Mouse (Mus musculus): ENCODE results near the gene Slc22a1. TPM values are rescaled to one million over a fixed set of nuclear protein-coding genes. Genes with fewer than 3 reads are reported as not detected.

Slc22a1 gene
- polyA plus RNA-seq (2015; fragmentation: Nextera tagmentation; extraction: Ambion mirVana), result 0.44 and 0.89 TPM in 2 replicates

GRCm38 (mm10) chr17:12675646-12676045, at the start of gene Slc22a1:
TSS of gene Slc22a1 (minus strand) at chr17:12675829.
- Histone ChIP-seq H3K4me1 (no peaks in the 10 kb centered on the region), H3K36me3 (0 out of 2 replicates have a peak, but pooled peaks cover 6% of the 10 kb centered on the region), H3K9me3 (replicated peaks) (no peaks in the 10 kb centered on the region), H3K4me2 (replicated peaks) (no peak within 1 kb of the TSS), H3K4me3 (replicated peaks) (no peak within 1 kb of the TSS), H3K27ac (replicated peaks) (no peak within 1 kb of the TSS), H3K27me3 (no peaks in the 10 kb centered on the region), H3K9ac (no peak within 1 kb of the TSS)
- 65% methylated on average over 7 of the region's 7 CpGs for WGBS
- ATAC-seq (ENCODE audit: insufficient number of reproducible peaks, low FRiP score, low TSS enrichment, low read depth), result no peak

GRCm38 (mm10) chr17:12724767-12725744, 49.4 kb upstream of the Slc22a1 start:
- H3K9ac ChIP-seq, result no peak overlapping the region
- no peak overlapping the region for H3K4me3 ChIP-seq (replicated peaks)
- peak overlapping the region; percentile 91 for H3K27ac ChIP-seq (replicated peaks)
- peak; percentile 84 for ATAC-seq (ENCODE audit: insufficient number of reproducible peaks, low FRiP score, low TSS enrichment, low read depth)
- no peak overlapping the region for H3K4me2 ChIP-seq (replicated peaks)
- no peaks in the 10 kb centered on the region for H3K27me3 ChIP-seq
- no peaks in the 10 kb centered on the region for H3K9me3 ChIP-seq (replicated peaks)
- peaks cover 53% of the 10 kb centered on the region for H3K4me1 ChIP-seq
- H3K36me3 ChIP-seq, result peaks cover 27% of the 10 kb centered on the region
- 21% methylated on average over 6 of the region's 6 CpGs for WGBS

- H3K27me3 ChIP-seq, result no peaks in the 10 kb centered on the region
- H3K36me3 ChIP-seq, result peaks cover 32% of the 10 kb centered on the region
- no peaks in the 10 kb centered on the region for H3K9me3 ChIP-seq (replicated peaks)
- no peak overlapping the region for H3K4me3 ChIP-seq (replicated peaks)
- no peak overlapping the region for H3K9ac ChIP-seq
- ATAC-seq (ENCODE audit: insufficient number of reproducible peaks, low FRiP score, low TSS enrichment, low read depth), result peak; percentile 58; the same call in 1 of the 2 replicates
- H3K27ac ChIP-seq (replicated peaks), result peak overlapping the region; percentile 91
- H3K4me1 ChIP-seq, result peaks cover 54% of the 10 kb centered on the region
- H3K4me2 ChIP-seq (replicated peaks), result no peak overlapping the region
- 75% methylated on average over 5 of the region's 5 CpGs for WGBS
Measured at GRCm38 (mm10) chr17:12723986-12724766, 48.5 kb upstream of the Slc22a1 start.

GRCm38 (mm10) chr17:12722622-12723021, 47.0 kb upstream of the Slc22a1 start:
- H3K4me1 ChIP-seq, result peaks cover 61% of the 10 kb centered on the region
- no peak overlapping the region for H3K9ac ChIP-seq
- no peaks in the 10 kb centered on the region for H3K27me3 ChIP-seq
- H3K27ac ChIP-seq (replicated peaks), result peak overlapping the region; percentile 82
- peaks cover 30% of the 10 kb centered on the region for H3K36me3 ChIP-seq
- H3K4me3 ChIP-seq (replicated peaks), result no peak overlapping the region
- no peak overlapping the region for H3K4me2 ChIP-seq (replicated peaks)
- H3K9me3 ChIP-seq (replicated peaks), result no peaks in the 10 kb centered on the region
- 36% methylated on average over 8 of the region's 8 CpGs for whole genome bisulfite sequencing
- ATAC-seq (ENCODE audit: insufficient number of reproducible peaks, low FRiP score, low TSS enrichment, low read depth), result peak; percentile 69

GRCm38 (mm10) chr17:12721118-12721886, 45.7 kb upstream of the Slc22a1 start:
- WGBS, result 77% methylated on average over 5 of the region's 5 CpGs
- H3K4me1 ChIP-seq, result peaks cover 58% of the 10 kb centered on the region
- H3K9me3 ChIP-seq (replicated peaks), result no peaks in the 10 kb centered on the region
- H3K9ac ChIP-seq, result no peak overlapping the region
- no peaks in the 10 kb centered on the region for H3K27me3 ChIP-seq
- H3K4me2 ChIP-seq (replicated peaks), result no peak overlapping the region
- no peak for ATAC-seq (ENCODE audit: insufficient number of reproducible peaks, low FRiP score, low TSS enrichment, low read depth)
- peaks cover 34% of the 10 kb centered on the region for H3K36me3 ChIP-seq
- 0 out of 2 replicates have a peak overlapping the region, but pooled peaks have one; percentile 28 for H3K27ac ChIP-seq (replicated peaks)
- H3K4me3 ChIP-seq (replicated peaks), result no peak overlapping the region

- WGBS, result 33% methylated on average over 7 of the region's 7 CpGs
Measured at GRCm38 (mm10) chr17:12718251-12718650, 42.6 kb upstream of the Slc22a1 start.

GRCm38 (mm10) chr17:12717445-12717844, 41.8 kb upstream of the Slc22a1 start:
- H3K4me3 ChIP-seq (replicated peaks), result no peak overlapping the region
- no peak overlapping the region for H3K9ac ChIP-seq
- peak overlapping the region; percentile 81 for H3K27ac ChIP-seq (replicated peaks)
- H3K4me2 ChIP-seq (replicated peaks), result no peak overlapping the region
- H3K36me3 ChIP-seq, result peaks cover 62% of the 10 kb centered on the region
- no peaks in the 10 kb centered on the region for H3K27me3 ChIP-seq
- no peak for ATAC-seq (ENCODE audit: insufficient number of reproducible peaks, low FRiP score, low TSS enrichment, low read depth)
- no peaks in the 10 kb centered on the region for H3K9me3 ChIP-seq (replicated peaks)
- 83% methylated on average over 4 of the region's 4 CpGs for WGBS
- H3K4me1 ChIP-seq, result peaks cover 38% of the 10 kb centered on the region

More at GRCm38 (mm10) chr17:12718251-12718650, 42.6 kb upstream of the Slc22a1 start:
- ATAC-seq (ENCODE audit: insufficient number of reproducible peaks, low FRiP score, low TSS enrichment, low read depth), result peak; percentile 68
- peaks cover 38% of the 10 kb centered on the region for H3K4me1 ChIP-seq
- peaks cover 62% of the 10 kb centered on the region for H3K36me3 ChIP-seq
- H3K27ac ChIP-seq (replicated peaks), result peak overlapping the region; percentile 81
- no peaks in the 10 kb centered on the region for H3K27me3 ChIP-seq
- H3K4me2 ChIP-seq (replicated peaks), result no peak overlapping the region
- H3K4me3 ChIP-seq (replicated peaks), result no peak overlapping the region
- no peaks in the 10 kb centered on the region for H3K9me3 ChIP-seq (replicated peaks)
- H3K9ac ChIP-seq, result no peak overlapping the region

GRCm38 (mm10) chr17:12715032-12715431, 39.4 kb upstream of the Slc22a1 start:
- no peak overlapping the region for H3K4me3 ChIP-seq (replicated peaks)
- H3K36me3 ChIP-seq, result peaks cover 66% of the 10 kb centered on the region
- no peak overlapping the region for H3K4me2 ChIP-seq (replicated peaks)
- 69% methylated on average over 1 of the region's 1 CpGs for WGBS
- no peak overlapping the region for H3K9ac ChIP-seq
- H3K27me3 ChIP-seq, result no peaks in the 10 kb centered on the region
- peaks cover 56% of the 10 kb centered on the region for H3K4me1 ChIP-seq
- no peak for ATAC-seq (ENCODE audit: insufficient number of reproducible peaks, low FRiP score, low TSS enrichment, low read depth)
- no peaks in the 10 kb centered on the region for H3K9me3 ChIP-seq (replicated peaks)
- H3K27ac ChIP-seq (replicated peaks), result no peak overlapping the region

- H3K36me3 ChIP-seq, result peaks cover 60% of the 10 kb centered on the region
- ATAC-seq (ENCODE audit: insufficient number of reproducible peaks, low FRiP score, low TSS enrichment, low read depth), result no peak
- no peak overlapping the region for H3K4me2 ChIP-seq (replicated peaks)
- H3K9ac ChIP-seq, result no peak overlapping the region
- no peaks in the 10 kb centered on the region for H3K27me3 ChIP-seq
- H3K4me3 ChIP-seq (replicated peaks), result no peak overlapping the region
- no peaks in the 10 kb centered on the region for H3K9me3 ChIP-seq (replicated peaks)
- 0 out of 2 replicates have a peak overlapping the region, but pooled peaks have one; percentile 28 for H3K27ac ChIP-seq (replicated peaks)
- peaks cover 54% of the 10 kb centered on the region for H3K4me1 ChIP-seq
- 68% methylated on average over 5 of the region's 5 CpGs for WGBS
Measured at GRCm38 (mm10) chr17:12714080-12714561, 38.5 kb upstream of the Slc22a1 start.

GRCm38 (mm10) chr17:12712993-12713392, 37.4 kb upstream of the Slc22a1 start:
- ATAC-seq (ENCODE audit: insufficient number of reproducible peaks, low FRiP score, low TSS enrichment, low read depth), result no peak
- no peak overlapping the region for H3K4me2 ChIP-seq (replicated peaks)
- no peaks in the 10 kb centered on the region for H3K27me3 ChIP-seq
- peaks cover 44% of the 10 kb centered on the region for H3K4me1 ChIP-seq
- no peak overlapping the region for H3K4me3 ChIP-seq (replicated peaks)
- no peak overlapping the region for H3K9ac ChIP-seq
- H3K9me3 ChIP-seq (replicated peaks), result no peaks in the 10 kb centered on the region
- no peak overlapping the region for H3K27ac ChIP-seq (replicated peaks)
- H3K36me3 ChIP-seq, result peaks cover 64% of the 10 kb centered on the region
- 71% methylated on average over 3 of the region's 3 CpGs for WGBS
